In the genomic region with DNA sequence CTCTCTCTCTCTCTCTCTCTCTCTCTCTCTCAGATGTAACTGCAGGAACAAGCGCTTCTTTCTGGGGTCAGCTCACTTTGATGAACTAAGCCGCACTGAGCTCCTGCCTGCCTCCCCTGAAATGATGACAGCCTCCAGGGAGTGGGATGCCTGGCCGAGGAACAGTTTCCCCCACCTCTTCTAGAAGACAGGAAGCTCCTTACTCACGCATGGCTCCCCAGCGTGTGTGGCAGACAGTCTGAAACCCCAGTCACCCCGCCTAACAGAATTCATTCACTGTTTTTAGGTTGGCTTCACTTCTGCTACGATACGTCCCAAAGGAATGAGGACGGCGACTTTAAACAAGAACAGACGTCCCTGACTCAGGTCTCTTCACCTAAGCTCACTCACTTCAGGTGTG, we compare ENCODE assay signal across 11 mouse cellular contexts. TPM values are rescaled to one million over a fixed set of nuclear protein-coding genes. Genes with fewer than 3 reads are reported as not detected.
A peak's percentile ranks its signal among the peaks of the same experiment; 100 is the strongest.
DNase-seq lines count a peak whose midpoint lies in the region; ATAC-seq lines count a peak whose summit lies in the region.
"Had no signal": no experiment of that assay in that cellular context is flagged by ENCODE, and none has a peak within 500 bp of the region (broad histone marks: within the 10 kb centered on the region; RNA-seq: fewer than 3 reads in every experiment).

No protein-coding gene starts in this region.

- H3K4me2 ChIP-seq in kidney, embryonic 16.5 days (replicated peaks; ENCODE audit: low read depth, low read length) = no peak overlapping the region
- H3K4me2 ChIP-seq in kidney, embryonic 14.5 days (replicated peaks; ENCODE audit: low read depth, low read length) = no peak overlapping the region
- peak overlapping the region; percentile 87 for H3K4me2 ChIP-seq in forebrain, embryonic 15.5 days (replicated peaks)
- 0 out of 2 replicates have a peak overlapping the region, but pooled peaks have one; percentile 6 for H3K4me2 ChIP-seq in midbrain, embryonic 15.5 days

- peaks cover 4% of the 10 kb centered on the region for H3K36me3 ChIP-seq in kidney, embryonic 16.5 days (ENCODE audit: insufficient read depth, low read length)
- peaks cover 6% of the 10 kb centered on the region; the same call in 1 of the 2 replicates for H3K36me3 ChIP-seq in kidney, embryonic 14.5 days (ENCODE audit: control insufficient read depth, insufficient read depth, low read length)
- peaks cover 6% of the 10 kb centered on the region for H3K36me3 ChIP-seq in forebrain, embryonic 15.5 days
- H3K36me3 ChIP-seq in midbrain, embryonic 15.5 days (replicated peaks) = no peaks in the 10 kb centered on the region

- no peak overlapping the region for H3K4me3 ChIP-seq in kidney, embryonic 16.5 days (ENCODE audit: low read length)
- H3K4me3 ChIP-seq in kidney, embryonic 14.5 days (ENCODE audit: low read length) = no peak overlapping the region
- H3K4me3 ChIP-seq in forebrain, embryonic 15.5 days = peak overlapping the region; percentile 16; the same call in 1 of the 2 replicates
- no peak overlapping the region for H3K4me3 ChIP-seq in midbrain, embryonic 15.5 days
- H3K4me3 ChIP-seq: kidney, embryonic 15.5 days had no signal

- peaks cover 31% of the 10 kb centered on the region for H3K4me1 ChIP-seq in kidney, embryonic 16.5 days (ENCODE audit: insufficient read depth, low read length)
- peaks cover 13% of the 10 kb centered on the region; the same call in 1 of the 2 replicates for H3K4me1 ChIP-seq in kidney, embryonic 14.5 days (ENCODE audit: control insufficient read depth, insufficient read depth, low read length)
- H3K4me1 ChIP-seq in forebrain, embryonic 15.5 days = peaks cover 47% of the 10 kb centered on the region
- H3K4me1 ChIP-seq in midbrain, embryonic 15.5 days = peaks cover 41% of the 10 kb centered on the region

- peak; percentile 18 for DNase-seq in cerebellum, adult 11 months
- DNase-seq in cerebellum, postnatal 4 days (ENCODE audit: low spot score in 2 of 2) = no peak
- DNase-seq in gastrocnemius, postnatal 10 days = no peak
- DNase-seq in layer of hippocampus, postnatal 10 days (ENCODE audit: low spot score in 2 of 2) = no peak
- DNase-seq: lung, adult 18-20 months had no signal

- no peaks in the 10 kb centered on the region for H3K9me3 ChIP-seq in kidney, embryonic 16.5 days (ENCODE audit: low read length)
- no peaks in the 10 kb centered on the region for H3K9me3 ChIP-seq in kidney, embryonic 14.5 days (ENCODE audit: control insufficient read depth, low read length)
- no peaks in the 10 kb centered on the region for H3K9me3 ChIP-seq in forebrain, embryonic 15.5 days
- H3K9me3 ChIP-seq in midbrain, embryonic 15.5 days = no peaks in the 10 kb centered on the region
- H3K9me3 ChIP-seq: kidney, embryonic 15.5 days had no signal

- ATAC-seq in kidney, embryonic 16.5 days (ENCODE audit: low FRiP score, low TSS enrichment) = no peak
- ATAC-seq in kidney, embryonic 14.5 days (ENCODE audit: low FRiP score, low TSS enrichment) = no peak
- ATAC-seq in forebrain, embryonic 15.5 days (replicated peaks) = no peak
- ATAC-seq in midbrain, embryonic 15.5 days (replicated peaks) = no peak

- H3K27me3 ChIP-seq in kidney, embryonic 16.5 days (ENCODE audit: insufficient read depth, low read length) = no peaks in the 10 kb centered on the region
- no peaks in the 10 kb centered on the region for H3K27me3 ChIP-seq in kidney, embryonic 14.5 days (ENCODE audit: control insufficient read depth, insufficient read depth, low read length)
- no peaks in the 10 kb centered on the region for H3K27me3 ChIP-seq in forebrain, embryonic 15.5 days
- no peaks in the 10 kb centered on the region for H3K27me3 ChIP-seq in midbrain, embryonic 15.5 days (replicated peaks)
- H3K27me3 ChIP-seq: kidney, embryonic 15.5 days had no signal

- H3K9ac ChIP-seq in kidney, embryonic 16.5 days (replicated peaks; ENCODE audit: low read length) = 0 out of 2 replicates have a peak overlapping the region, but pooled peaks have one; percentile 22
- no peak overlapping the region for H3K9ac ChIP-seq in kidney, embryonic 14.5 days (ENCODE audit: low read depth, low read length)
- H3K9ac ChIP-seq in forebrain, embryonic 15.5 days (replicated peaks) = peak overlapping the region; percentile 27
- no peak overlapping the region for H3K9ac ChIP-seq in midbrain, embryonic 15.5 days

- H3K27ac ChIP-seq in kidney, embryonic 16.5 days (ENCODE audit: low read length) = no peak overlapping the region
- H3K27ac ChIP-seq in kidney, embryonic 14.5 days (ENCODE audit: low read depth, low read length) = no peak overlapping the region
- H3K27ac ChIP-seq in forebrain, embryonic 15.5 days (replicated peaks) = peak overlapping the region; percentile 97; the same call in 1 of the 2 replicates
- no peak overlapping the region for H3K27ac ChIP-seq in midbrain, embryonic 15.5 days
- H3K27ac ChIP-seq: kidney, embryonic 15.5 days; stomach, postnatal 0 days had no signal

- WGBS in kidney, embryonic 16.5 days = 60% methylated on average over 11 of the region's 11 CpGs
- WGBS in kidney, embryonic 14.5 days = 67% methylated on average over 11 of the region's 11 CpGs
- 56% methylated on average over 11 of the region's 11 CpGs for WGBS in forebrain, embryonic 15.5 days
- WGBS in midbrain, embryonic 15.5 days = 56% methylated on average over 11 of the region's 11 CpGs

RNA-seq across cellular contexts. Expression of a gene that starts 4.5 kb away (rescaled TPM):
- polyA plus RNA-seq in kidney, embryonic 16.5 days (2015; fragmentation: Nextera tagmentation; extraction: Ambion mirVana) = 3.2 and 3.6 TPM in 2 replicates
- polyA plus RNA-seq in kidney, embryonic 14.5 days (2014; fragmentation: Nextera tagmentation; extraction: Ambion mirVana) = 3.0 and 4.1 TPM in 2 replicates
- polyA plus RNA-seq in forebrain, embryonic 15.5 days (2015; fragmentation: Nextera tagmentation; extraction: Ambion mirVana) = 11.6 and 12.6 TPM in 2 replicates
- polyA plus RNA-seq in midbrain, embryonic 15.5 days (2015; fragmentation: Nextera tagmentation; extraction: Ambion mirVana) = 5.0 and 6.4 TPM in 2 replicates
- total RNA-seq in gastrocnemius, postnatal 10 days (2021) = 10 to 100 TPM; 12.5 to 17.6 TPM
- 10 to 100 TPM; 45.2 to 54.6 TPM for total RNA-seq in layer of hippocampus, postnatal 10 days (2021)

Comparison
In these comparisons a context has a peak if more than half of its experiments do, and no peak if none do; other contexts are left out.
1. H3K9ac ChIP-seq: peak in kidney, embryonic 16.5 days (single experiment) and forebrain, embryonic 15.5 days (single experiment); none in kidney, embryonic 14.5 days (single experiment) and midbrain, embryonic 15.5 days (single experiment).
2. H3K4me2 ChIP-seq: peak in forebrain, embryonic 15.5 days (single experiment) and midbrain, embryonic 15.5 days (single experiment); none in kidney, embryonic 16.5 days (single experiment) and kidney, embryonic 14.5 days (single experiment).